Comparison of ENCODE assay signal across 20 mouse cellular contexts in genomic region chr5:43124301-43124700, GRCm38 (mm10).
DNase-seq lines count a peak whose midpoint lies in the region; ATAC-seq and TF ChIP-seq lines count a peak whose summit lies in the region.
"Had no signal": no experiment of that assay in that cellular context is flagged by ENCODE, and none has a peak within 500 bp of the region (broad histone marks: within the 10 kb centered on the region; RNA-seq: fewer than 3 reads in every experiment).

No protein-coding gene starts in this region.

- H3K4me2 ChIP-seq in liver, embryonic 12.5 days: no peak overlapping the region

- TF ChIP-seq CTCF in liver, adult 2 months (IDR thresholded peaks at IDR 0.05; ENCODE audit: low read depth, low read length): no peak

- no peaks in the 10 kb centered on the region for H3K27me3 ChIP-seq in liver, adult 2 months (ENCODE audit: control insufficient read depth, insufficient read depth, low read length)
- H3K27me3 ChIP-seq in liver, embryonic 12.5 days (replicated peaks): no peaks in the 10 kb centered on the region
- H3K27me3 ChIP-seq: CH12.LX, Patski had no signal

- no peak for ATAC-seq in liver, embryonic 12.5 days
- ATAC-seq: activated CD4-positive, CD25-positive, alpha-beta regulatory T cell, adult 4 months; CD4-positive, CD25-positive, alpha-beta regulatory T cell, adult 4 months; Patski had no signal

- peaks cover 8% of the 10 kb centered on the region; the same call in 1 of the 2 replicates for H3K4me1 ChIP-seq in liver, adult 2 months (ENCODE audit: control insufficient read depth, insufficient read depth, low read length)
- H3K4me1 ChIP-seq in liver, embryonic 12.5 days: no peaks in the 10 kb centered on the region

- no peak overlapping the region for H3K4me3 ChIP-seq in liver, adult 2 months (ENCODE audit: insufficient read depth, low read depth, low read length)
- no peak overlapping the region for H3K4me3 ChIP-seq in liver, embryonic 12.5 days

- H3K27ac ChIP-seq in liver, adult 2 months (replicated peaks; ENCODE audit: insufficient read depth, low read depth, low read length): no peak overlapping the region
- no peak overlapping the region for H3K27ac ChIP-seq in liver, embryonic 12.5 days

- H3K9ac ChIP-seq in liver, adult 2 months (ENCODE audit: low read depth, low read length): no peak overlapping the region
- no peak overlapping the region for H3K9ac ChIP-seq in liver, embryonic 12.5 days

- peak; percentile 87 for DNase-seq in liver, adult 2 months (ENCODE audit: extremely low read depth, low read depth, low spot score)
- DNase-seq in adipocyte (ENCODE audit: low spot score): peak; percentile 63
- no peak for DNase-seq in right cerebral cortex, postnatal 14 days
- DNase-seq: adrenal gland, adult 2 months; adrenal gland, adult 8-10 months; adrenal gland, postnatal 10 days; adrenal gland, postnatal 14 days; adrenal gland, postnatal 25 days; adrenal gland, postnatal 36 days; B cell, adult 2 months; cerebellum, adult 11 months; cerebellum, adult 11-12 months; cerebellum, adult 18-20 months; cerebellum, adult 2 months had no signal

- no peaks in the 10 kb centered on the region for H3K36me3 ChIP-seq in liver, adult 2 months (ENCODE audit: control insufficient read depth, insufficient read depth, low read length)
- no peaks in the 10 kb centered on the region for H3K36me3 ChIP-seq in liver, embryonic 12.5 days
- H3K36me3 ChIP-seq: G1E had no signal

- no peaks in the 10 kb centered on the region for H3K79me2 ChIP-seq in liver, adult 2 months (ENCODE audit: control insufficient read depth, insufficient read depth, low read length)

- no peak for TF ChIP-seq POLR2A in liver, adult 2 months (IDR thresholded peaks at IDR 0.05; ENCODE audit: extremely low read depth, insufficient read depth, low read length)

- H3K9me3 ChIP-seq in liver, embryonic 12.5 days (replicated peaks): no peaks in the 10 kb centered on the region
- H3K9me3 ChIP-seq: G1E had no signal
